Mouse (Mus musculus) left cerebral cortex, adult 8-10 months (tissue): ENCODE data around the gene Men1. TPM values are rescaled to one million over a fixed set of nuclear protein-coding genes. Genes with fewer than 3 reads are reported as not detected.

ENCODE experiments used
- DNase-seq, 2 experiments: peaks; one replicate each; pipeline ENCODE4 v3.0.0; 2022; ENCODE audit warnings: low spot score in 2 of 2
- total RNA-seq, 4 experiments: library from RNA; stranded (reverse); gene quantifications; 2 replicates each; pipeline ENCODE4 v1.2.4; 2022

Men1 gene
- total RNA-seq, 4 experiments from 2014 or later = 58.9 to 66.9 (median 62.6) TPM

DNA sequence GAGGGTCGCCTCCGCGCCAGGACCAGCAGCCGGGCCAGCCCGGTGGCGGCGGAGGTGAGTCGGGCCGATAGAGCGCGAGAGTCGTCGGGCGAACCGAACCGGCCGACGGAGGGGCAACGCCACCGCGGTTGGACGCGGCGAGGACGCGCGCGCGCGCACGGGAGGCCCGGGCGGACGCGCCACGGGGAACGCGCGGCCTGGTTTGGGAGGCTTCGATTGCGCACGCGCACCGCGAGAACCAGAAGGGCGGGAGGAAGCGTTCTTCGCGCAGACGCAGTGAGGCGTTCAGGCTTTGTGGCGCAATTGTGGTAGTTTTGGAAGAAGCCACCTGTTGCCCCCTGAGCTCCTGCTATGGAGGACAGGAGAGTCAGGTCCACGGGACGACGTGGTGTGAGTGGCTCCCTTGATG lies 29.5 kb downstream of the Men1 start:
- peak; percentile 83 to 84 for DNase-seq

GRCm38 (mm10) chr19:6364842-6365241 lies 30.1 kb downstream of the Men1 start:
- DNase-seq = no peak

DNA sequence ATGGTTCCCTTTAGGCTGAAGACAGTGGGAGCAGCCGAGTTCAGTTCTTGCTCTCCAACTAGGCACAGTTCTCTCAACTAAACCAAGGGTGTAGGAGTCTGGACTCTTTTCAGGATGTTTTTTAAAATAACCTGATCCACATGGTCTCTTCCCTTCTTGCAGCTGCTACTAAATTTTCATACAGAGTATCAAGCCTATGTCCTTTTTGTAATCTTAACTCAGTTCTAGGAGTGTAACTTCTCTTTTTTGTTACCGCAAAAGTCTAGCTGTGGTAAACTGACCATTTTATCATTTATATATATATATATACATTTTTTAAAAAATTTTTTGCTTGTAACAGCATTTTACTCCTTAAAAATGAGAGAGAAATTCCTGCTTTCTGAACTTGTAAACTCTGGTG lies 35.4 kb downstream of the Men1 start:
- no peak for DNase-seq

DNA sequence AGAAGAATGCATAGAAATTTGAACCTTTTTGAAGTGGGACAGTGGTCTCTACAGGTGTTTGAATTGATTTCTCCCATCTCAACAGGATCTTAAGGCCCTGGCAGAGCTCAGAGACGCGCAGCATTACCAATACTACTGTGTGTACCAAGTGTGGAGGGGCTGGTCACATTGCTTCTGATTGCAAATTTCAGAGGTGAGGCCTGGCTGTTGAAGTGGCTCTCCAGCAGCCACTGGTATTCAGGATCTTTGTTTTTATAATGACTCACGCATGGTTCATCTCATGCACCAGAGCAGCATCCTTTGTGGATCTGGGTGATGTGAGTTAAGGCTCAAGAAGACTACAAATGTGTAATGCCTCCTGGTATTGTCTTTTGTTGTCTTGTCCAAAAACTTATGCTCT lies 37.7 kb downstream of the Men1 start:
- no peak for DNase-seq

GRCm38 (mm10) chr19:6373539-6374400 lies 39.0 kb downstream of the Men1 start:
- peak in 1 of 2 experiments; percentile 73 for DNase-seq

- no peak for DNase-seq
Observed at GRCm38 (mm10) chr19:6374571-6374970, 39.8 kb downstream of the Men1 start.

GRCm38 (mm10) chr19:6375423-6376254 lies 40.9 kb downstream of the Men1 start:
- no peak for DNase-seq

DNA sequence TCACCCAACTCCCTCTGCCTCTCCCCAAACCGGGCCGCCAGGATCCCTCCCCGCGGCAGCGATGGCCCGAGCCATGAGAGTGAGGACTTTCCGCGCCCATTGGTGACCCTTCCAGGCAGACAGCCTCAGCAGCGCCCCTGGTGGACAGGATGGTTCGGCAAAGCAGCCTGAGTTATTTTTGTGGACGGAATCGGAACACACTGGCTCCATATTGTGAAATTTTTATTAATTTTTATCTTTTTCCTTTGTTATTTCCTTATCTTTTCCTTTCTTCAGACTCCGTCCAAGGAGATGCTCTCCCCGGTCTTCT lies 41.4 kb downstream of the Men1 start:
- no peak for DNase-seq

DNA sequence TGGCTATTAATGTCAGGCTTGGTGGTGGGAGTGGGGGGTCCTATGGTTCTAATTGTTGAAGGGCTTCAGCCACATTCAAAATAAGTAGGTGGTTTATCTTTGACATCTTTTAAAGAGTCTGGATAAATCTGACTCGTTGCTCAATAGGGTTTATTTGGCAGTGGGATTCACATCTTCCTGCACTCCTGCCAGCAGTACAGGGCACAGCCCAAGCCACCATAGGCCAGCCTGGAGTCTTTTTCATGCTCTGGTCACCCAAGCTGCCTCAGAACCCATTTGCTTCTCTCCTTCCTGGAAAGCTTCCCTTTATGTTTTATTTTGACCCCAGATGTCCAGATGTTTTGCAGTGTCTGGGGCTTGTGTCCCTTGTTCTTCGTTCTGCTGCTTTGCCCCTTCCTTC lies 41.9 kb downstream of the Men1 start:
- DNase-seq = no peak

- DNase-seq = no peak
Observed at GRCm38 (mm10) chr19:6377327-6378040, 42.7 kb downstream of the Men1 start.

GRCm38 (mm10) chr19:6380411-6381166 lies 45.8 kb downstream of the Men1 start:
- no peak for DNase-seq

- DNase-seq = no peak
Observed at GRCm38 (mm10) chr19:6381238-6381637, 46.5 kb downstream of the Men1 start.

- no peak for DNase-seq
Observed at GRCm38 (mm10) chr19:6382323-6382924, 47.6 kb downstream of the Men1 start.

GRCm38 (mm10) chr19:6383470-6383869 lies 48.7 kb downstream of the Men1 start:
- no peak for DNase-seq

GRCm38 (mm10) chr19:6384128-6384527 lies 49.3 kb downstream of the Men1 start, which contains the start of gene Pygm:
Gene Pygm (plus strand): TSS chr19:6384399.
- DNase-seq = peak in 1 of 2 experiments; percentile 59

DNA sequence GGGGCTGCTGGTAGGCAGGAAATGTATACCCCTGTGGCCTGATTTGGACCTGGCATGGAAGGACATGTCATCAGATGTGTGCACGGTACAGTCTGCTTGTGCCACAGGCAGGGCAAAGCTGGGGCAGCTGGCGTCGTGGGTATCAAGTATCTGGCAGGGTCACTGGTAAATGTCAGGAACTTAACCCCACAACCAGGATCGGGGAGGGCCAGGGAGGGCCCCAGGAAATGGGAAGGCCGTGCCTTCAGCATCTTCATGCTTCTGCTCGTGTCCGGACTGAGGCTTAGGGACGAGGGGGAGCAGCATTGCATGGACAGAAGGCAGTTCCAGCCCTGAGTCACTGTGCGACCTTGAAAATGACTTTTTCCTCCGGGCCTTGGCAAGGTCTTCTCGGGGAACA lies 50.2 kb downstream of the Men1 start:
- DNase-seq = no peak

DNA sequence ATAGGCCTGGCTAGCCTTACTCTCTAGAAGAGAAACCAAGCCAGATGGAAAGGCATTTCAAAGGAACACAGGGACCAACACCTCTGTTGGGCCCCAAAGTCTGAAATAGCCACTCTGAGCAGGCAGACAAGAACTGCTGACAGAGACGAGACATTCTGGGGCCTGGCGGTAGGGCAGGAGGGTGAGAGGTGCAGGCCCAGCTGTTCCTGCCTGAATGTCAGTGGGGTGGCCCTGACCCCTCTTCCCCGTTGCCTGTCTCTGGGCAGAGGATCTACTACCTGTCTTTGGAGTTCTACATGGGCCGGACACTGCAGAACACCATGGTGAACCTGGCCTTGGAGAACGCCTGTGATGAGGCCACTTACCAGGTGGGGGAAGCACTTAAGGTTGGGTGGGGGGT lies 50.6 kb downstream of the Men1 start:
- DNase-seq = no peak

- no peak for DNase-seq
Observed at GRCm38 (mm10) chr19:6385821-6386220, 51.0 kb downstream of the Men1 start.

DNA sequence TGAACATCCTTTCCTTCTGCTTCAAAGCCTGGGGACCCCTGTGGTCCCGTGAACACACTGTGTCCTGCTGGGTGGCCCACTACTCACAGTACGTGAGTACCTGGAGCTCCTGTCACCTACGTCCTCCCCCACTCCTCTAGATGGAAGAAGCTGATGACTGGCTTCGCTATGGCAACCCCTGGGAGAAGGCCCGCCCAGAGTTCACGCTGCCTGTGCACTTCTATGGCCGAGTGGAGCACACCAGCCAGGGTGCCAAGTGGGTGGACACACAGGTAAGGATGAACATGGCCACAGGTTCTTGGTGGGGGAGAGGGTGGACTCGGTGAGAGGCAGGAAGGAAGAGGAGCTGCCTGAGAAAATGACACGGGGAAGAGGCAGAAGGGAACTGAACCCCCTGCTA lies 51.5 kb downstream of the Men1 start:
- no peak for DNase-seq

- DNase-seq = no peak
Observed at GRCm38 (mm10) chr19:6388006-6388405, 53.2 kb downstream of the Men1 start.

DNA sequence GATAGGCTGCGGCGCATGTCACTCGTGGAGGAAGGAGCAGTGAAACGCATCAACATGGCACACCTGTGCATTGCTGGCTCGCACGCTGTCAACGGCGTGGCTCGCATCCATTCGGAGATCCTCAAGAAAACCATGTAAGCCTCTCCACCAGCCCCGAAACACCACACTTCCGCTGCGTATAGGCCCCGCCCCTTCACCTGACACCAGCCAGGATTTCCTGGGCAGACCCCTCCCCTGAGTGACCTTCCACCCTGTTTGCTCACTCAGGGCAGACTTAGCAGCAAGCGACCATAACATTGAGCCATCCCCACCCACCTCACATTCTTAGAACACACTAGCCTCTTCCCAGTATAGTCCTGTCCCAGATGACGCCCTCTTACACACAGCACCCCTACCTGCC lies 55.0 kb downstream of the Men1 start:
- DNase-seq = no peak
